Mouse (Mus musculus) kidney, postnatal 10 days (tissue): ENCODE measurements at regions not wholly inside any gene's neighbourhood (a gene's known extent, or its start where the extent isn't known, plus 50 kb on each side); places are given as distances from the start of the nearest gene placed in this dataset.

Source experiments
- DNase-seq: peaks from one replicate; pipeline ENCODE4 v3.0.0; 2021; ENCODE audit warnings: mixed read lengths

GRCm38 (mm10) chr6:94890165-94890564, 190.2 kb upstream of the Lrig1 start:
- no peak for DNase-seq

DNA sequence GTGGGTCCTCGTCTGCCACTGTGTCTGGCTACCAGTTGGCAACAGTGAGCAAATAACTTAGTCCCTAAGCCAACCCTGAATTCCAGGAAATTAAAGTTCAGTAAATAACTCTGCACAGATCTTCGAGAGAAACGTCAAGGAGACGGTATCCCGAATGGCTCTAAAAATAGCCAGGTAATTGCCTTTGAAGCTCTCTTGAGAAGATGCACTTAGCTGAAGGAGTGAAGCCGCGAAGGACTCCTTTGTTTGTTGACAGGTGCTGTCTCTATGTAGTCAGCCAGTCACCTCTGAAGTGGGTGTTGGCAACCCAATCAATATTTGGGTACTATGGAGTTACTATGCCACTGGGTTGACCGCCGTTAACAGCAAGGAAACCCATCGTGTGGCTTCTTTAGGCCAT, 189.3 kb upstream of the Lrig1 start:
- DNase-seq: no peak

GRCm38 (mm10) chr6:94881139-94881538, 181.2 kb upstream of the Lrig1 start:
- DNase-seq: peak; percentile 9

GRCm38 (mm10) chr6:94875841-94876240, 175.9 kb upstream of the Lrig1 start:
- no peak for DNase-seq

GRCm38 (mm10) chr6:94875065-94875464, 175.1 kb upstream of the Lrig1 start:
- no peak for DNase-seq

DNA sequence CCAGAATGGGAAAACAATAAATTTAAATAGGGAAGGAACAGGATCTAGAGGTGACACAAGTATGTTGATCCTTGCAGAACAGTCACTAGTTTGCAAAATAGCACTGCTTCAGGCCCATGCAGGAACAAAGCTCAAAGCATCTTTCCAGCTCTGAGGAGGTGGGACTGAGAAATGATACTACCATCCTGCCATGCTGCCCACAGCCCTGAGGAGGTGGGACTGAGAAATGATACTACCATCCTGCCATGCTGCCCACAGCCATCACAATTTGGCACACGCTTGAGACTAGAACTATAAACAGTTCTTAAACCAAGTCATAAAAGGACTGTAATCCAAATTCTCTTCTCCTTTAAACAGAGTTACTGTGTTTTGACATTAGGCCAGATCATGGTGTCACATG, 174.5 kb upstream of the Lrig1 start:
- no peak for DNase-seq

DNA sequence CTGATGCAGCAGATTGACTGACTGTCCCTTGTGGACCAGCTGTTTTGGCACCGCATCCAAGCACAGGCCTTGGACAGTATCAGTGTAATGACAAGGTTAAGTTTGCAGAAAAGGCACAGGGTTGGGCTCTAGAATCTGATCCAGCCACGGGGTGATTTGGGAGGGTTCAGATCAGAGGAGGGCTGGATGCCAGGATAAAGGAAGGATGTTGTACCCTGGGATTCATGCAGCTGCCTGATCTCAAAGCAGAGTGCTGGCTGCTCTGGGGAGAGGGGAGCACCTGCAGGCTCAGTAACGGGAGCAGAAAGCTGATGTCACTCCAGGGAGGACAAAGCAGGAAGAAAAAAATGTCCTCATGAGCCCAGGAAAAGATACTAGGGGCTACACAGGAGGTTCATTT, 168.0 kb upstream of the Lrig1 start:
- DNase-seq: no peak

- no peak for DNase-seq
Measured at GRCm38 (mm10) chr6:94865498-94865897, 165.5 kb upstream of the Lrig1 start.

DNA sequence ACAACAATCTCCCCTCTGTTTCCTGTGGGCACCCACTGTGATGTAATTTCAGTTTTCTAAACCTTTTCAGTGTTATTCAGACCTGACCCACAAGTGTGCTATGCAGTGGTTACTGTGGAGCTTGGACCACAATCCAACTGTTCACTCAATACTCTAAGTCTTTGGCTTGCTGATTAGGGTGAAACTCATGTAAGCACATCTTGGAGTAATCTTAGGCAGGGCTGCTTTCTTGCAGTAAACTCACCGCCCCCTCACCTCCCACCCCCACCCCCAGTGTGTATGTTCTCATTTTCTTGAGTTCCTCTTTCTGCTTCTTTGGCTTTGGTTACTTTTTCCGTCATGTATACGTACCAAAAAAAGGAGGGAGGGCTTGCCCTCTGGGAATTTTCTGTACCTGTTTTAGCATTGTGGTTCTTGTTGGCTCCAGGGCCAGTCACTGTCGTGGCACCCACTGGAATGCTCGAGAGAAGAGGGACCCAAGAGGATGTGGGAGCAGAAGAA, 158.2 kb upstream of the Lrig1 start:
- DNase-seq: no peak

DNA sequence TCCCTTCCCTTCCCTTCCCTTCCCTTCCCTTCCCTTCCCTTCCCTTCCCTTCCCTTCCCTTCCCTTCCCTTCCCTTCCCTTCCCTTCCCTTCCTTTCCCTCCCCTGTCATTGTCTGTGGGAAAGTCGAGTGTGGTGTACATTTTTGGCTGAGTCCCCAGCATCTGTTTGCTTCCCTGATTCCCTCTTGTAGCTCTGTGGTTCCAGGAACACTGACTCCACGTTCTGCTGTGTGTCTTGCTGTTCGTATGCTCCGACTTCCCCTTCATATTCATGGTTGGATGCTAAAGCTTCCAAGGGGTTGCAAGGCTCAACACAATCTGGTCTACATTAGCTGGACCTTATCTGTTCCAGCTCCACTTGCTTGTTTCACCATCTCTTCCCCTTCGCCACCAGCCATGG, 150.2 kb upstream of the Lrig1 start:
- no peak for DNase-seq

DNA sequence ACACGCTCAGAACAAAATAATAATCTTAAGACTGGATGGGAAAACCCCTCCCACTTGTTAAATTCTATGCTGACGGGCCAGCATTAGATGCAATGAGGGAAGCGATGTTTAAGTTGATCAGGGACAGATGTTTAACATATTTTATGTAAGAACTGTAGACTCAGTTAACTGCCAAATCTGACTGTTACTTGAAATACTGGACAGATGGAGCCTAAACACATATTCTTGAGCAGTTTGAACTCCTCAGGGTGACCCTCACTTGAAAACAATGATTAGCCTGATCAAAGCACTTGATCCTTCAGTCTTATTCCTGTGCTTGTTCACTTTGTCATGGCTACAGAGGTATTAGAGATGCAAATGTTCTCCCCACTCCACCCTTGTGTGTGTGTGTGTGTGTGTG, 149.6 kb upstream of the Lrig1 start:
- DNase-seq: no peak

- DNase-seq: no peak
Measured at GRCm38 (mm10) chr6:94848437-94848836, 148.5 kb upstream of the Lrig1 start.

- DNase-seq: no peak
Measured at GRCm38 (mm10) chr6:94845821-94846220, 145.9 kb upstream of the Lrig1 start.

DNA sequence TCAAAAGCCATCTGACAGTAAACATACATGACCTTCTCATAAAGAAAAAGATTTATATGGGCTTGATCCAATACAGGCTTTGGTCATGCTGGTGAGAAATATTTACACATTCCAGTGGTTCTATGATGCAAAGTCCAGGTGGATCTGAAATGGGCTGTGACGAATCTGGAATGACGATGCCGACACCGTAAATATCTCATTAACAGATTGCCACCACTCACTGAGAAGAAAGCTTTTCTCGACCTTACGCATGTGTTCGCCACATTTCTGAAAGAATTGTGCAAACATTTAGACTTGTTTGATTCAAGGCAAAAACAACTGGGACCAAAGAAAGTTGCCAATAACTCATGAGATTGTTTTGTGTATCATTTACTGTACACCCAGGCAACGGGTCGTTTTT, 142.9 kb upstream of the Lrig1 start:
- no peak for DNase-seq

- DNase-seq: no peak
Measured at GRCm38 (mm10) chr6:94841881-94842280, 141.9 kb upstream of the Lrig1 start.

- DNase-seq: no peak
Measured at GRCm38 (mm10) chr6:94835742-94836141, 135.8 kb upstream of the Lrig1 start.

DNA sequence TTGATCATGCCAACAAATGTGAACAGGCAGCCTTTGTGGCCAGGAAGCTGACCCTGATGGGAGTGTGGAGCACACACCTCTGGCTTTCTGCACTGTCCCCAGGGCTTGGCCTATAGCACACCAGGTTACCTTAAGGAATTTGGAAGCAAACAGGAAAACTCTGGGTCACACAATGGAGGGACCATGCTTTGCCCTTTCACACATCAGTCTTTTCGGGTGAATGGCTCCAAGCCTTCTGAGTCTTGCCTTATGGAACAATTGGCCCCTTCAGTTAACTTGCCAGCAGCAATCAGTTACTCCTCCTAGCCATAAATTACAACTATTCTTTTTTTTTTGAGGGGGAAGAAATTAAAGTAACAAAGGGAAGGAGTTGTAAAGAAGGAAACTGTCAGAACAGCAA, 134.6 kb upstream of the Lrig1 start:
- DNase-seq: no peak

GRCm38 (mm10) chr6:94830801-94831200, 130.8 kb upstream of the Lrig1 start:
- DNase-seq: no peak

- no peak for DNase-seq
Measured at GRCm38 (mm10) chr6:94829246-94829645, 129.3 kb upstream of the Lrig1 start.

DNA sequence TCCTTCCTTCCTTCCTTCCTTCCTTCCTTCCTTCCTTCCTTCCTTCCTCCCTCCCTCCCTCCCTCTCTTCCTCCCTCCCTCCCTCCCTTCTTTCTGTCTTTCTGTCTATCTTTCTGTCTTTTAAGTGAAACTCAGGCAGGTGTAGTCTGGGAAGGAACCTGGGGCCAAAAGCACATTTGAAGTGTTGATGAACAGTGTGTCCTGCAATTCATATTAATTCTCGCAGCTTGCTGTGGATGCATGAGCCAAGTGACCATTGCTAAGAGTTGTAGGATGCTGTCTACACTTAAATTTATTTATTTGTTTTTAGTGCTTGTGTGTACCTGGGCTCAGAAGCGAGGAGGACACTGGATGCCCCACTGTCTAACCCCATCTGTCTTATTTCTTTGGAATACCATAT, 126.7 kb upstream of the Lrig1 start:
- DNase-seq: no peak

DNA sequence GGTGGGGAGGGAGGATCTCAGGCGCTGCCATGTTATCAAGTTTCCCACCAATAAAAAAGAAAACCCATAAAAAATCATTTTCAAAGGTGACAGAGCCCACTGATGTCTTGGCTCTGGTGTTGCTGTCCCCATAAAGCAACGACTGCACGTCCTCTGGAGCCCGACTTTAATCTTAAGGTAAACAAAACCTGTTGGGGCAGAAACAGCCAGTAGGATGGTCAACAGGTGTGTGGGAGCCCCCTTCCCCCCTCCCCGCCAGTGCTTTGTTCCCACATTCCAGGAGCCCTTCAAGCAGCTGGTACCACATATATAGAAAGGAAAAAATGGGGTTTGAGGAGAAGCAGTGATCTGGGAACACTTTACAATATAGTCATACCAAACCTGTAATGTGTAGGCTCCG, 118.3 kb upstream of the Lrig1 start:
- DNase-seq: no peak

DNA sequence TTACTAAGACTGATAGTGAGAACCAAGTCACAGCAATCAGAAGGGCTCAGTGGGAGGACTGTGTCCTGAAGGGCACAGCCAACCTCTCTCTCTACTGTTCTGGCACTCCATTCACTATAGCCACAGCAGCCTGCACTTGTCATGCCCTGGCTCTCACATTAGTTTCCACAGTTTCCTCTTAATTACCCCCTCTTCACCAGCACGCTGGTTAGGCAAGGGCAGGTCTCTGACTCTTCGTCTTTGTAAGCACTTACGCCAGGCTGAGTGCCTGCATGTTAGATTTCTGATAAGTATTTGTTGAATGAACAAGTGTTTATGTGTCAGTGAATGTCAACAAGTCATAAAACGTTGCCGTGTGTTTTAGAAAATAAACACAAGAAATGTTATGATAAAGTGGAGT, 116.2 kb upstream of the Lrig1 start:
- no peak for DNase-seq

DNA sequence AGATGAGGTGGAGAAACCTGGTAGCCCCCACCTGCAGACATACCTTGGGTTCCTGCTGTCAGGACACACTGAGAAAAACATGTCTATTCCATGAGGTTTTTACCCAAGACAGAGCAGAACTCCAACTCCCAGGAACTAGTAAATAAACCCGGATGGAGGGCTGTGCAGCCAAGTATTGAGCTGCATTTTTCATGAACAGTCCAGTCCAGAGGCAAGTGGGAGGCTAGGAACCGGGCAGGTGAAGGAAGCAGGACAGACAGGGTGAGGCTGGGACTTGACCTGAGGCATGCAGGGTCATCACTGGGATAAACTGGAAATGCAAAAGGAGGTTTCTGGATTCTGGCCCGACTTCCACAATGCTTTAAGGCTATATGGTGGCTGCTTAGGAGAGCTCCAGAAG, 114.8 kb upstream of the Lrig1 start:
- DNase-seq: no peak

DNA sequence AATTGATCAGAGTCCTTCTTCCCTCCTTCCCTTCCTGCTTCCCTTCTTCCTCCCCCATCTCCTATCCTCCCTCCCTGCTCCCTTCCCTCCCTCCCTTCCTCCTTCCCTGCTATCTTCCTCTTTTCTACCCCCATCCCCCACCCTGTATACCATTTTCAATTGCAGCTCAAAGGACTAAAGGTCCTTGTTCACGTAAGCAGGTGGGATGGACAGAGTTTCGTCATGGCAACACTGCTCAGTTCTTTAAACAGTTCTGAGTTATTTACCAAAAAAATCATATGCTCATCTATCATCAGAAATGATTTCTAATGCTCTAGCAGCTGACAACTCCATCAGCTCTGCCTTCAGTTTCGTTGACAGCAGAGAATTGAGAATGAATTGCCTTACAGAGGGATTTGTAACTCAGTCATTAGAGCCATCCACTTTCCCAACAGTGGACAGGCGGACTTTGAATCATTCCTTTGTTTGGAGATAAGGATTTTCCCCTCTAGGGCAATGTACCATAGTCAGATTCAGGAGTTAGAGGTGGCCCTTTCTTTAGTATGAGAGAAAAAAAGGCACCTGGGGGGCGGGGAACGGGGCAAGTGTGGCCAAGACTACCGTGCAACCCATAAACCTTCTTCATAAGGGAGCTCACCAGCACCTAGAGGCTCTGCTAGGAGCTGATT, 113.7 kb upstream of the Lrig1 start:
- DNase-seq: no peak

DNA sequence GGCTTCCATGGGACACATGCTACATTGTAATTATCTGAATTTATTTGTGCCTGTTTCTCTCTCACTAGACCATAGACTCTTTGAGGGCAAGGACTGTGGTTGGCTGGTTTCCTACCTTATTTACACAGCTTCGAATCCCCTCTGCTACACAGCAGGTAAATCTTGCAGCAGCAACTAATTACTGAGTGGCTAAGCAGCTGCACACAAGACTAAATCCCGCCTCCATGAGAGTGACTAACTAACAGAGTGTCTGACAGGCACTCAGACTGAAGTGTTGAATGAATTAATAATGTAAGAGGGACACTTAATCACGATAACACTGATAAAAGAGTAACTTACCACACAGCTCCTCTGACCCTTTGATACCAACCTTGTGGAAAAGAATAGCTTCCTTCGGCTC, 111.9 kb upstream of the Lrig1 start:
- DNase-seq: no peak
